Mouse (Mus musculus): Measurements from ENCODE around the gene Nr2c2. TPM values are rescaled to one million over a fixed set of nuclear protein-coding genes. Genes with fewer than 3 reads are reported as not detected.
A peak's percentile ranks its signal among the peaks of the same experiment; 100 is the strongest.

Gene Nr2c2
- polyA plus RNA-seq (2012; rRNA removed): 5.2 and 12.5 TPM in 2 replicates

DNA sequence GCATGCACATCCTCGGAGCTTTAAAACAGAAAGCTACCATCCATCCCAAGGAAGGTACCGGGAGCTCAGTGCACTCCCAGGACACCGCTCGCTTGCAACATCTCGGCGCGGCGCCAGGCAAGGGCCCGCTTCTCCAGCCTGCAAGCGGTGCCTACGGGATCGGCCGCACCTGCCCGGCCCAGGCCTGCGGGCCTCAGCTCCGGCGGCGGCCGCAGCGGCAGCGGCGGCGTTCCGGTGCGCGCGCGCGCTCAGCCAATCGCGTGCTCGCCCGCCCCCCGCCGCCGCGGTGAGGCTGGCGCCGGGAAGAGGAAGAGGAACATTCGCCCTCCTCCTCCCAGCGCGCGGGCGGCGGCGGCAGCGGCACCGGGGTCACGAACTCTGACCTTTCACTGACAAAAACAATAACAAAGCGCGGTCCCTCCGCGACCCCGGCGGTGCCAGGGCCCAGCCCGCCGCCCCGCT, at the start of gene Nr2c2:
Gene Nr2c2, plus strand, starts transcription at position 261 of the 462 bp plus-strand sequence.
- H3K27me3 ChIP-seq (ENCODE audit: control insufficient read depth, insufficient read depth, low read length): no peaks in the 10 kb centered on the region
- no peaks in the 10 kb centered on the region; the same call in 1 of the 2 replicates for H3K36me3 ChIP-seq (ENCODE audit: control insufficient read depth, insufficient read depth, low read length)
- H3K4me3 ChIP-seq (ENCODE audit: low read depth, low read length): peak within 1 kb of the TSS; percentile 93
- under 1% methylated on average over 58 of the region's 58 CpGs for WGBS
- peaks cover 15% of the 10 kb centered on the region; the same call in 1 of the 2 replicates for H3K4me1 ChIP-seq (ENCODE audit: control insufficient read depth, insufficient read depth, insufficient read length, low read length)
- TF ChIP-seq CTCF (IDR thresholded peaks at IDR 0.05; ENCODE audit: extremely low read depth, insufficient read length, insufficient replicate concordance, low read depth, low read length): no peak
- TF ChIP-seq POLR2A (IDR thresholded peaks at IDR 0.05; ENCODE audit: low read depth, low read length): peak; percentile 86
- H3K27ac ChIP-seq (ENCODE audit: insufficient read depth, low read depth, low read length): peak within 1 kb of the TSS; percentile 98

DNA sequence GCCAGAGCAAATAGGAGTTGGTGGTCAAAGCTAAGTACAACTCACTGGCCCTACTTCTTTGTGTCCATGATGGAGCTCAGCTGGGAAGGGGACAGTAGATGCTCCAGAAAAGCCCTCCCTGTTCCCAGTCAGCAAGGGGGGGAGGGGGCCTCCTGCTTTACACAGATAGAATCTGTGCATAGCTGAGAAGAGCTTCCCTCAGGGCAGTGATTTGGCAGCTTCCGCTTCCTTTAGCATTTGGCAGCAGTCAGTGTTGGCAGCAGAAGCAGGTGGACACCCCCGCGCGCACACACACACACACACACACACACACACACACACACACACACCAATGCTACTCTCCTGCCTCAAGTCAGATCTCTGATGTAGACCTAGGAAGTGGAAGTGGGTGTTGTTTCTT, 49.1 kb upstream of the Nr2c2 start:
- Histone ChIP-seq H3K27ac (ENCODE audit: insufficient read depth, low read depth, low read length) (no peak overlapping the region), H3K4me3 (ENCODE audit: low read depth, low read length) (no peak overlapping the region), H3K4me1 (ENCODE audit: control insufficient read depth, insufficient read depth, insufficient read length, low read length) (no peaks in the 10 kb centered on the region), H3K27me3 (ENCODE audit: control insufficient read depth, insufficient read depth, low read length) (no peaks in the 10 kb centered on the region), H3K36me3 (ENCODE audit: control insufficient read depth, insufficient read depth, low read length) (no peaks in the 10 kb centered on the region)
- 74% methylated on average over 4 of the region's 4 CpGs for WGBS
- TF ChIP-seq POLR2A (IDR thresholded peaks at IDR 0.05; ENCODE audit: low read depth, low read length) (no peak), CTCF (IDR thresholded peaks at IDR 0.05; ENCODE audit: extremely low read depth, insufficient read length, insufficient replicate concordance, low read depth, low read length) (no peak)

DNA sequence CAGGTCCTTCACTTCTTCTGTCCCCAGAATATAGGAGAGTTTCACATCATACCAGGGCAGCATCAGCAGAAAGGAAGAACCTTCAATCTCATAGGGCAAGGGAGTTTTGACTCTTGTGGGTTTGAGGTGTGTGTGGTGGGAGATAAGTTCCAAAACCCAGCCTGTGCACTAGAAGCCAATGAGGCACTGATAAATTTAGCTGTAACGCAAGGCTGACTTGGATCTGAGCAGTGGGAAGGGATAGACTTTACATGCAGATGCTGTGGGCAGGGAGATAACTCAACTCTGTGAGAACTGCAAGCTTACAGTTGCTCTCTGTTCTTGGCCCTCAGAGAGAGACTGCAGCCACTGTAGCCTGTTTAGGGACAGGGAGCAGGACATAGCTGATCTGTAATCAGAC, 48.3 kb upstream of the Nr2c2 start:
- H3K27me3 ChIP-seq (ENCODE audit: control insufficient read depth, insufficient read depth, low read length): no peaks in the 10 kb centered on the region
- TF ChIP-seq CTCF (IDR thresholded peaks at IDR 0.05; ENCODE audit: extremely low read depth, insufficient read length, insufficient replicate concordance, low read depth, low read length): no peak
- TF ChIP-seq POLR2A (IDR thresholded peaks at IDR 0.05; ENCODE audit: low read depth, low read length): no peak
- H3K4me1 ChIP-seq (ENCODE audit: control insufficient read depth, insufficient read depth, insufficient read length, low read length): no peaks in the 10 kb centered on the region
- no peak overlapping the region for H3K4me3 ChIP-seq (ENCODE audit: low read depth, low read length)
- H3K27ac ChIP-seq (ENCODE audit: insufficient read depth, low read depth, low read length): no peak overlapping the region
- H3K36me3 ChIP-seq (ENCODE audit: control insufficient read depth, insufficient read depth, low read length): no peaks in the 10 kb centered on the region
- WGBS: 83% methylated on average over 1 of the region's 1 CpGs

DNA sequence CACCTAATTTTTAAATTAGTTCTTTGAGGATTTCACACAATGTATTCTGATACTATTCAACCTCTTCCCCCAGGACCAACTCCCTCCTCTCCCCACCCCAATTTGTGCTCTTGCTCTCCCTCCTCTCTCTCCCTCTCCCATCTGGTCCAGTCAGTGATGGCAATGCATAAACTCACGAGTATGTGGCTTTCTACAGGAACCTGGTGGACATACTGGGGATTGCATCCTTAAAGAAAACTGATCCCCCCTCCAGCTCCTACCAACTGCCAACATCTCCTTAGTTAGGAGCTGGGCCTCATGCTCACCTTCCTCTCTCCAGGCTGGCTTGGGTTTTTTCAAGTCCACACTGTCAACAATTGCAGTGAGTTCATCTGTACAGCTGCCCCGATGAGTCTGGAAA, 33.4 kb upstream of the Nr2c2 start:
- H3K4me1 ChIP-seq (ENCODE audit: control insufficient read depth, insufficient read depth, insufficient read length, low read length): peaks cover 3% of the 10 kb centered on the region; the same call in 1 of the 2 replicates
- H3K27ac ChIP-seq (ENCODE audit: insufficient read depth, low read depth, low read length): no peak overlapping the region
- no peaks in the 10 kb centered on the region for H3K36me3 ChIP-seq (ENCODE audit: control insufficient read depth, insufficient read depth, low read length)
- peak; percentile 9; the same call in 1 of the 2 replicates for TF ChIP-seq CTCF (IDR thresholded peaks at IDR 0.05; ENCODE audit: extremely low read depth, insufficient read length, insufficient replicate concordance, low read depth, low read length)
- TF ChIP-seq POLR2A (IDR thresholded peaks at IDR 0.05; ENCODE audit: low read depth, low read length): no peak
- H3K27me3 ChIP-seq (ENCODE audit: control insufficient read depth, insufficient read depth, low read length): no peaks in the 10 kb centered on the region
- H3K4me3 ChIP-seq (ENCODE audit: low read depth, low read length): no peak overlapping the region
- 48% methylated on average over 2 of the region's 2 CpGs for WGBS

DNA sequence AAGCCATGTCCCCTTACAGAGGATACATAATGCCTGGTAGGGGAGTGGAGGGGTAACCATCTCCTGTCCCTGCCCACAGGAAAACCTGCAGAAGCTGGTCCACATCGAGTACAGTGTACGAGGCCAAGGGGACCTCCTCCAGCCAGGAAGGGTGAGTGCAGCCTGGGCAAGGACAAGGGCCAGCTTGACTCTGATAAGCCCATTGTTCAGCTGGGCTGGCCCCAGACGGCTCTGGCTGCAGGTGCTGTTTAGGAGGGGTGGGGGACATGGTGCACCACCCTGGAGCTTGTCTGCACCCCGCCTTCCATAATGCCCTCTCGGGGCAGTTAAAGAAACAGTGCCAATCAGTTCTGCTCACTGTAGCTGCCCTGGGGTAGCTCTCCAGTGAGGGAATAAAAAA, 29.5 kb upstream of the Nr2c2 start:
- H3K36me3 ChIP-seq (ENCODE audit: control insufficient read depth, insufficient read depth, low read length): no peaks in the 10 kb centered on the region
- H3K27me3 ChIP-seq (ENCODE audit: control insufficient read depth, insufficient read depth, low read length): no peaks in the 10 kb centered on the region
- H3K4me3 ChIP-seq (ENCODE audit: low read depth, low read length): no peak overlapping the region
- TF ChIP-seq POLR2A (IDR thresholded peaks at IDR 0.05; ENCODE audit: low read depth, low read length) (no peak), CTCF (IDR thresholded peaks at IDR 0.05; ENCODE audit: extremely low read depth, insufficient read length, insufficient replicate concordance, low read depth, low read length) (no peak)
- WGBS: 22% methylated on average over 5 of the region's 5 CpGs
- no peak overlapping the region for H3K27ac ChIP-seq (ENCODE audit: insufficient read depth, low read depth, low read length)
- peaks cover 3% of the 10 kb centered on the region; the same call in 1 of the 2 replicates for H3K4me1 ChIP-seq (ENCODE audit: control insufficient read depth, insufficient read depth, insufficient read length, low read length)

DNA sequence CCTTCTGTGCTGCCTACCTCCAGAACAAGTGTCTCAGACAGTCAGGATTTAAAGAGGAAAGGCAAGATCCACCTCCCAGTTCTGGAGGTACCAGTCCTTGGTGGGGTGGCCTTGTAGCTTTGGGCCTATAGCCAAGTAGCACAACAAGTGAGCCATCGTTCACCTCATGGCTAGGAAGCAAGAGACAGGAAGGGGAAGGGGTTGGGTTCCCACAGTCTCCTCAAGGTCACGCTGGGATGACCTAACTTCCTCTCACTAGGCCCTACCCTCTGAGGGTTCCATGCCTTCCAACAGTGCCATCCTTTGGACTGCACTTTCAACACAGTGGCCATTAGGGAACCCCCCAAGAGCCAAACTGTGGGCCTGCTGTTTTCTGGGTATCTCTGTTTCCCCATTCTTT, 27.7 kb upstream of the Nr2c2 start:
- TF ChIP-seq POLR2A (IDR thresholded peaks at IDR 0.05; ENCODE audit: low read depth, low read length) (no peak), CTCF (IDR thresholded peaks at IDR 0.05; ENCODE audit: extremely low read depth, insufficient read length, insufficient replicate concordance, low read depth, low read length) (no peak)
- Histone ChIP-seq H3K36me3 (ENCODE audit: control insufficient read depth, insufficient read depth, low read length) (no peaks in the 10 kb centered on the region), H3K4me3 (ENCODE audit: low read depth, low read length) (no peak overlapping the region), H3K4me1 (ENCODE audit: control insufficient read depth, insufficient read depth, insufficient read length, low read length) (peaks cover 3% of the 10 kb centered on the region; the same call in 1 of the 2 replicates), H3K27me3 (ENCODE audit: control insufficient read depth, insufficient read depth, low read length) (no peaks in the 10 kb centered on the region), H3K27ac (ENCODE audit: insufficient read depth, low read depth, low read length) (no peak overlapping the region)
- WGBS: 57% methylated on average over 2 of the region's 2 CpGs

DNA sequence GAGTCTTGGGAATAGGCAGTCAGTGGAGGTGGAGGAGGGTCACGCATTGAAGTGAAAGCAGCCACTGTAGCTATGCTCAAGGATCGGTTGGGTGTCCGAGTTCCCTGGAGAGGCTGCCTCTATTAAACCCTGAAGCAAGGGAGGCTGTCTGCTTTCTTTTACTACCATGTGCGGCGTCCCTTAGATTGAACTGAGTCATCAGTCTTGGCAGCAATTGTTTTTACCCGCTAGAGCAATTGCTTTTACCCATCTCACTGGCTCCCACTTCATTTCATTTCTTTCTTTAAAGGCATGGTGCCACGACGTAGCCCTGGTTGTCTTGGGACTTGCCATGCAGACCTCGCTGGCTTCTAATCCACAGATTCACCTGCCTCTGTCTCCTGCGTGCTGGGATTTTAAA, 27.1 kb upstream of the Nr2c2 start:
- TF ChIP-seq POLR2A (IDR thresholded peaks at IDR 0.05; ENCODE audit: low read depth, low read length): no peak
- no peak for TF ChIP-seq CTCF (IDR thresholded peaks at IDR 0.05; ENCODE audit: extremely low read depth, insufficient read length, insufficient replicate concordance, low read depth, low read length)
- Histone ChIP-seq H3K27ac (ENCODE audit: insufficient read depth, low read depth, low read length) (no peak overlapping the region), H3K36me3 (ENCODE audit: control insufficient read depth, insufficient read depth, low read length) (no peaks in the 10 kb centered on the region)

More for the DNA sequence above, 27.1 kb upstream of the Nr2c2 start:
- H3K27me3 ChIP-seq (ENCODE audit: control insufficient read depth, insufficient read depth, low read length): no peaks in the 10 kb centered on the region
- peaks cover 3% of the 10 kb centered on the region; the same call in 1 of the 2 replicates for H3K4me1 ChIP-seq (ENCODE audit: control insufficient read depth, insufficient read depth, insufficient read length, low read length)
- 76% methylated on average over 10 of the region's 10 CpGs for WGBS
- no peak overlapping the region for H3K4me3 ChIP-seq (ENCODE audit: low read depth, low read length)
